Mouse (Mus musculus): Measurements from ENCODE around the gene G0s2. TPM values are rescaled to one million over a fixed set of nuclear protein-coding genes. Genes with fewer than 3 reads are reported as not detected.

The G0s2 gene
- polyA plus RNA-seq, 1 experiment from 2014 or later, result 10.1 TPM

GRCm38 (mm10) chr1:193302093-193302405 is 29.0 kb upstream of the G0s2 start:
- no peak overlapping the region for H3K9ac ChIP-seq (ENCODE audit: low read depth, low read length)
- H3K4me3 ChIP-seq (ENCODE audit: low read depth, low read length), result no peak overlapping the region
- H3K4me2 ChIP-seq (replicated peaks; ENCODE audit: low read depth), result 0 out of 2 replicates have a peak overlapping the region, but pooled peaks have one; percentile 24
- TF ChIP-seq CTCF (IDR thresholded peaks at IDR 0.05; ENCODE audit: low read depth), result no peak
- no peak overlapping the region for H3K27ac ChIP-seq (ENCODE audit: low read depth, low read length)
- 33% methylated on average over 8 of the region's 8 CpGs for WGBS
- peak; percentile 66 for ATAC-seq
- no peaks in the 10 kb centered on the region for H3K27me3 ChIP-seq (replicated peaks; ENCODE audit: control insufficient read depth, insufficient read depth, low read length)
- H3K4me1 ChIP-seq (replicated peaks; ENCODE audit: control insufficient read depth, insufficient read depth, low read length), result no peaks in the 10 kb centered on the region
- no peaks in the 10 kb centered on the region for H3K9me3 ChIP-seq (ENCODE audit: control insufficient read depth)
- no peaks in the 10 kb centered on the region for H3K36me3 ChIP-seq (ENCODE audit: control insufficient read depth, insufficient read depth)

DNA sequence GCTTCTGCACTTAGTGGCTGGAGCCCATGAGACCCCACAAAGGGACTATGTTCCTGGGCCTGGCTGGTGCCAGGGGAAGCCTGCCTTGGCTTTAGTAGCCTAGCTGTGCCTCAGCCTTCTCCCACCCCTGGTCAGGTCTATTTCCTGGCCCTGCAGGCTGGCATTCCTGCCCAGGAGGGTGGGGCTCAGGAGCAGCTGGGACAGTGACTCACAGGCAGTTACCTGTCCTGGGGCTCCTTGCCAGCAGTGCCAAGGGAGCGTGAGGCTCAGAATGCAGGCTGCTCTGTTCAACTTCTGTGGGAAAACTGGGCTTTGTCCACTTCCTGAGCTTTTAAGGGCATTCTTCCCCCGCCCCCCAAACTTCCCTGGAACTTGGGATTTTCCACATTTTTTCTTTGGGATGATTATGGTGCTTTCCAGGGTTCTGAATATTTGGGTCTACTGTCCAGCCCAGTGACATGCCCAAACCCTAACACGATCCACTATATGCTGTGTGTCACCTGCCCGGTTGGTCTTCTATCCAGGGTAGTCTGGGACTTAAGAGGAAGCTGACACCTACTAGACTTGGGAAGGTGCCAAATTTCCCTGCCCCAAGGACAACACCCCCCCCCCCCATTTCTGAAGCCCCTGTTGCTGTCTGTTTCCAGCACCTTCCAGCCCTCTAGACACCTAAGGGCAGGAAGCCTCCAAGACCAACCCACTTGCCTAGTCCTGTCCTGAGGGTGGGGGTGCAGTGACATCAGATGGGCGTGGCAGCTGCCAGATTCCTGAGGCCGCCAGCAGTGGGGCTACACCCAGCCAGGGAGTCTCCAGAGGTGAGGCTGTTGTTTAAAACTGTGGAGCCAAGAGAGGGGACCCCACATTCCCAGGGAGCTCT is 28.4 kb upstream of the G0s2 start:
- TF ChIP-seq CTCF (IDR thresholded peaks at IDR 0.05; ENCODE audit: low read depth), result no peak
- Histone ChIP-seq H3K36me3 (ENCODE audit: control insufficient read depth, insufficient read depth) (no peaks in the 10 kb centered on the region), H3K27ac (ENCODE audit: low read depth, low read length) (no peak overlapping the region), H3K9ac (ENCODE audit: low read depth, low read length) (no peak overlapping the region), H3K4me1 (replicated peaks; ENCODE audit: control insufficient read depth, insufficient read depth, low read length) (no peaks in the 10 kb centered on the region), H3K4me2 (replicated peaks; ENCODE audit: low read depth) (peak overlapping the region; percentile 24; the same call in 1 of the 2 replicates), H3K27me3 (replicated peaks; ENCODE audit: control insufficient read depth, insufficient read depth, low read length) (no peaks in the 10 kb centered on the region), H3K9me3 (ENCODE audit: control insufficient read depth) (no peaks in the 10 kb centered on the region), H3K4me3 (ENCODE audit: low read depth, low read length) (no peak overlapping the region)
- peak; percentile 84 for ATAC-seq
- 41% methylated on average over 6 of the region's 6 CpGs for WGBS

- H3K27ac ChIP-seq (ENCODE audit: low read depth, low read length), result no peak overlapping the region
- ATAC-seq, result no peak
Measured at GRCm38 (mm10) chr1:193299995-193300394, 27.0 kb upstream of the G0s2 start.

GRCm38 (mm10) chr1:193298141-193298765 is 25.2 kb upstream of the G0s2 start:
- Histone ChIP-seq H3K9me3 (ENCODE audit: control insufficient read depth) (no peaks in the 10 kb centered on the region), H3K36me3 (ENCODE audit: control insufficient read depth, insufficient read depth) (no peaks in the 10 kb centered on the region), H3K4me1 (replicated peaks; ENCODE audit: control insufficient read depth, insufficient read depth, low read length) (no peaks in the 10 kb centered on the region), H3K27ac (ENCODE audit: low read depth, low read length) (no peak overlapping the region), H3K4me2 (replicated peaks; ENCODE audit: low read depth) (no peak overlapping the region), H3K9ac (ENCODE audit: low read depth, low read length) (no peak overlapping the region), H3K4me3 (ENCODE audit: low read depth, low read length) (no peak overlapping the region), H3K27me3 (replicated peaks; ENCODE audit: control insufficient read depth, insufficient read depth, low read length) (no peaks in the 10 kb centered on the region)
- no peak for TF ChIP-seq CTCF (IDR thresholded peaks at IDR 0.05; ENCODE audit: low read depth)
- WGBS, result 87% methylated on average over 3 of the region's 3 CpGs
- no peak for ATAC-seq

More at GRCm38 (mm10) chr1:193299995-193300394, 27.0 kb upstream of the G0s2 start:
- H3K36me3 ChIP-seq (ENCODE audit: control insufficient read depth, insufficient read depth), result no peaks in the 10 kb centered on the region
- H3K27me3 ChIP-seq (replicated peaks; ENCODE audit: control insufficient read depth, insufficient read depth, low read length), result no peaks in the 10 kb centered on the region
- H3K4me1 ChIP-seq (replicated peaks; ENCODE audit: control insufficient read depth, insufficient read depth, low read length), result no peaks in the 10 kb centered on the region
- WGBS, result 67% methylated on average over 1 of the region's 1 CpGs
- no peak overlapping the region for H3K9ac ChIP-seq (ENCODE audit: low read depth, low read length)
- TF ChIP-seq CTCF (IDR thresholded peaks at IDR 0.05; ENCODE audit: low read depth), result no peak
- H3K4me3 ChIP-seq (ENCODE audit: low read depth, low read length), result no peak overlapping the region
- H3K9me3 ChIP-seq (ENCODE audit: control insufficient read depth), result no peaks in the 10 kb centered on the region
- H3K4me2 ChIP-seq (replicated peaks; ENCODE audit: low read depth), result no peak overlapping the region

DNA sequence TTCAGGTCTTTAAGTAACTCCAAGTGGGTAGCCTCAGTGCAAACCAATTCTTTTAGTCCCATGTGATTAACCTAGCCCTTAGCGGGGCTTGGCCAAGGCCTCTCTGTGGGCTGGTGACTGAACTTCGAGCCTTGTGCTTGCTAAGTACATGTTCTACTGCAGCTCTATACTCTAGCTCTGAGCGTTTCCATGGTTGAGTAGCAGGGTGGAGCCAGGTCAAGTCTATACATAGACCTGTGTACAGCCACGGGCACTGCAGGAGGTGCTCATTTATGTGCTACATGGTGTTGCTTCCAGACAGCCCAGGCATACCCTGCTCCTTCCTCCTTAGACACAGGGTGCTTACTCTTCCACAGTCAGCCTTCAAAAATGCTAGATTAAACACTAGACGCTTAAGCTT is 22.9 kb upstream of the G0s2 start:
- H3K9ac ChIP-seq (ENCODE audit: low read depth, low read length), result no peak overlapping the region
- H3K4me3 ChIP-seq (ENCODE audit: low read depth, low read length), result no peak overlapping the region
- H3K27ac ChIP-seq (ENCODE audit: low read depth, low read length), result no peak overlapping the region
- no peaks in the 10 kb centered on the region for H3K9me3 ChIP-seq (ENCODE audit: control insufficient read depth)
- no peak for TF ChIP-seq CTCF (IDR thresholded peaks at IDR 0.05; ENCODE audit: low read depth)
- peak; percentile 74 for ATAC-seq
- H3K4me2 ChIP-seq (replicated peaks; ENCODE audit: low read depth), result no peak overlapping the region
- 51% methylated on average over 5 of the region's 5 CpGs for WGBS
- no peaks in the 10 kb centered on the region for H3K4me1 ChIP-seq (replicated peaks; ENCODE audit: control insufficient read depth, insufficient read depth, low read length)
- H3K27me3 ChIP-seq (replicated peaks; ENCODE audit: control insufficient read depth, insufficient read depth, low read length), result no peaks in the 10 kb centered on the region
- H3K36me3 ChIP-seq (ENCODE audit: control insufficient read depth, insufficient read depth), result no peaks in the 10 kb centered on the region

DNA sequence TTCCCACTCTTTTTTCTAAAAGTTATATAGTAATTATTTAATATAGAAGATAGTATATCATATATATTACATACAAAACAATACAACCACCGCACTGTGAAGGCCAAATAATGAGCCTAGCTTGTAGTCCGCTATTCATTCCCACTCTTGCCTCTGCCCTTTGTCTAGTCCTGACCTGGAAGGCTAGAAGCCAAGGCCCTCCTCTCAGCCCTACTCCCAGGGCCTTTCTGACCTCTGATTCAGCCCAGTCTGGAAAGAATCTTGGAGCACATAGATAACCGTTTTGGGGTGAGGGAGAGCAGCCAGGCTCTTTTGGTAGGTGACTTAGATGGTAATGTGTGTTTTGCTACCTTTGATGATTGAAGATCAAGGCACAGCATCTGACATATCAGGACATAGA is 20.9 kb upstream of the G0s2 start:
- Histone ChIP-seq H3K4me1 (replicated peaks; ENCODE audit: control insufficient read depth, insufficient read depth, low read length) (no peaks in the 10 kb centered on the region), H3K27me3 (replicated peaks; ENCODE audit: control insufficient read depth, insufficient read depth, low read length) (no peaks in the 10 kb centered on the region), H3K9ac (ENCODE audit: low read depth, low read length) (no peak overlapping the region), H3K4me3 (ENCODE audit: low read depth, low read length) (no peak overlapping the region), H3K27ac (ENCODE audit: low read depth, low read length) (no peak overlapping the region), H3K9me3 (ENCODE audit: control insufficient read depth) (no peaks in the 10 kb centered on the region), H3K36me3 (ENCODE audit: control insufficient read depth, insufficient read depth) (no peaks in the 10 kb centered on the region), H3K4me2 (replicated peaks; ENCODE audit: low read depth) (no peak overlapping the region)
- 82% methylated on average over 3 of the region's 3 CpGs for WGBS
- ATAC-seq, result no peak
- no peak for TF ChIP-seq CTCF (IDR thresholded peaks at IDR 0.05; ENCODE audit: low read depth)

All from intestine, postnatal 0 days (tissue).